9 mouse cellular contexts compared by ENCODE assay signal in the genomic region with DNA sequence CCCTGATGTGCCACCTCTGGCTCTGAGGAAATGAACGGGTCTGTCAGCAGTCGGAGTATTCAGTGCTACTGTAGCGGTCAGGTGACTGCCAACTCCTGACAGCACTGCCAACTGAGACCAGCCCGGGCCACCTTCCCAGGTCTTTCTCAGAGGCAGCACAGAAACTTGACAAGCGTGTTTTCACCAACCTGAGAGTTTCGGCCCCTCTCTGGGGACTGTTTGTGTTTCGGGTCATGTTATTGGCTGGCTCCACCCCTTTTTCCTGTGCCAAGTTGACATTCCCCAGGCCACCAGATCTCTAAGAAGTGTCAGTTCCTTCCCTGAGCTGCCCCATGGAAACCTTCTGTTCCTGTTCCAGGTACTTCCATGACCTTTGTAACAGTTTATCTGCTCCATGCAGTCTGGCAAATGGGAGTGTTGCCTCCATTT. TPM values are rescaled to one million over a fixed set of nuclear protein-coding genes. Genes with fewer than 3 reads are reported as not detected.
DNase-seq lines count a peak whose midpoint lies in the region; ATAC-seq and TF ChIP-seq lines count a peak whose summit lies in the region.
"Had no signal": no experiment of that assay in that cellular context is flagged by ENCODE, and none has a peak within 500 bp of the region (broad histone marks: within the 10 kb centered on the region; RNA-seq: fewer than 3 reads in every experiment).

No protein-coding gene starts in this region.

- peak; percentile 52 for ATAC-seq in embryonic facial prominence, embryonic 15.5 days (ENCODE audit: insufficient number of reproducible peaks, low FRiP score, low TSS enrichment, low read depth)
- no peak for ATAC-seq in forebrain, postnatal 0 days

- WGBS in embryonic facial prominence, embryonic 15.5 days: 22% methylated on average over 7 of the region's 7 CpGs
- 50% methylated on average over 7 of the region's 7 CpGs for WGBS in forebrain, postnatal 0 days

- peak overlapping the region; percentile 36; the same call in 1 of the 2 replicates for H3K27ac ChIP-seq in embryonic facial prominence, embryonic 15.5 days (replicated peaks)
- H3K27ac ChIP-seq in forebrain, postnatal 0 days (ENCODE audit: low read depth, low read length): no peak overlapping the region

- DNase-seq in heart, adult 8-10 months (ENCODE audit: low spot score): peak; percentile 60
- DNase-seq in kidney, adult 9 months: peak; percentile 44
- peak; percentile 84 for DNase-seq in lung, postnatal 10 days
- DNase-seq in neural tube, embryonic 10.5 days (ENCODE audit: extremely low spot score, low spot score): no peak
- DNase-seq in cerebellum, postnatal 36 days: no peak
- DNase-seq in forebrain, postnatal 0 days: no peak
- DNase-seq: cerebellum, adult 9-10 months; thymus, postnatal 14 days had no signal

- TF ChIP-seq CTCF in forebrain, postnatal 0 days (IDR thresholded peaks at IDR 0.05; ENCODE audit: low read depth): no peak

- no peak overlapping the region for H3K4me3 ChIP-seq in embryonic facial prominence, embryonic 15.5 days (replicated peaks)
- no peak overlapping the region for H3K4me3 ChIP-seq in forebrain, postnatal 0 days (ENCODE audit: low read depth, low read length)

- no peaks in the 10 kb centered on the region for H3K9me3 ChIP-seq in embryonic facial prominence, embryonic 15.5 days (replicated peaks)
- no peaks in the 10 kb centered on the region for H3K9me3 ChIP-seq in forebrain, postnatal 0 days (ENCODE audit: low read length)

- H3K4me1 ChIP-seq in embryonic facial prominence, embryonic 15.5 days: peaks cover 12% of the 10 kb centered on the region; the same call in 1 of the 2 replicates
- no peaks in the 10 kb centered on the region for H3K4me1 ChIP-seq in forebrain, postnatal 0 days (ENCODE audit: insufficient read depth)

- no peak overlapping the region for H3K9ac ChIP-seq in embryonic facial prominence, embryonic 15.5 days
- no peak overlapping the region for H3K9ac ChIP-seq in forebrain, postnatal 0 days

- no peak overlapping the region for H3K4me2 ChIP-seq in embryonic facial prominence, embryonic 15.5 days (replicated peaks)
- no peak overlapping the region for H3K4me2 ChIP-seq in forebrain, postnatal 0 days (ENCODE audit: low read depth)

- H3K27me3 ChIP-seq in embryonic facial prominence, embryonic 15.5 days: no peaks in the 10 kb centered on the region
- no peaks in the 10 kb centered on the region for H3K27me3 ChIP-seq in forebrain, postnatal 0 days (ENCODE audit: insufficient read depth, low read length)

- no peaks in the 10 kb centered on the region for H3K36me3 ChIP-seq in embryonic facial prominence, embryonic 15.5 days
- no peaks in the 10 kb centered on the region for H3K36me3 ChIP-seq in forebrain, postnatal 0 days (ENCODE audit: insufficient read depth)

RNA-seq across cellular contexts. Expression of gene Mmp15, which starts 25.8 kb away (rescaled TPM):
- polyA plus RNA-seq in embryonic facial prominence, embryonic 15.5 days (2015; fragmentation: Nextera tagmentation; extraction: Ambion mirVana): 12.6 and 13.0 TPM in 2 replicates
- total RNA-seq in heart, adult 8-10 months (2022): 10 to 100 TPM; 57.6 to 63.2 (median 58.0) TPM
- 32.4 and 40.3 TPM in 2 replicates for total RNA-seq in forebrain, postnatal 0 days (2014; rRNA removed)
- polyA plus RNA-seq in forebrain, postnatal 0 days (2015; fragmentation: Nextera tagmentation; extraction: Ambion mirVana): 10.7 and 13.9 TPM in 2 replicates

RNA-seq across cellular contexts. Expression of gene Usb1, which starts 45.8 kb away (rescaled TPM):
- 45.3 and 46.3 TPM in 2 replicates for polyA plus RNA-seq in embryonic facial prominence, embryonic 15.5 days (2015; fragmentation: Nextera tagmentation; extraction: Ambion mirVana)
- total RNA-seq in heart, adult 8-10 months (2022): 10 to 100 TPM; 11.3 to 14.0 (median 13.2) TPM
- total RNA-seq in forebrain, postnatal 0 days (2014; rRNA removed): 30.8 and 66.0 TPM in 2 replicates
- polyA plus RNA-seq in forebrain, postnatal 0 days (2015; fragmentation: Nextera tagmentation; extraction: Ambion mirVana): 34.9 and 38.6 TPM in 2 replicates

RNA-seq across cellular contexts. Expression of gene Zfp319, which starts 46.1 kb away (rescaled TPM):
- polyA plus RNA-seq in embryonic facial prominence, embryonic 15.5 days (2015; fragmentation: Nextera tagmentation; extraction: Ambion mirVana): 9.1 and 10.2 TPM in 2 replicates
- 1 to 10 TPM; 7.4 to 9.5 (median 7.9) TPM for total RNA-seq in heart, adult 8-10 months (2022)
- total RNA-seq in forebrain, postnatal 0 days (2014; rRNA removed): 11.8 and 15.7 TPM in 2 replicates
- 10.7 and 13.4 TPM in 2 replicates for polyA plus RNA-seq in forebrain, postnatal 0 days (2015; fragmentation: Nextera tagmentation; extraction: Ambion mirVana)

RNA-seq across cellular contexts. Expression of gene Cfap20, which starts 56.8 kb away (rescaled TPM):
- polyA plus RNA-seq in embryonic facial prominence, embryonic 15.5 days (2015; fragmentation: Nextera tagmentation; extraction: Ambion mirVana): 138 and 155 TPM in 2 replicates
- total RNA-seq in heart, adult 8-10 months (2022): 10 to 100 TPM; 19.8 to 24.3 (median 20.8) TPM
- total RNA-seq in forebrain, postnatal 0 days (2014; rRNA removed): 88.8 and 94.2 TPM in 2 replicates
- 106 and 125 TPM in 2 replicates for polyA plus RNA-seq in forebrain, postnatal 0 days (2015; fragmentation: Nextera tagmentation; extraction: Ambion mirVana)

Comparison
In these comparisons a context has a peak if more than half of its experiments do, and no peak if none do; other contexts are left out.
1. DNase-seq: peak in heart, adult 8-10 months (single experiment), kidney, adult 9 months (single experiment) and lung, postnatal 10 days (single experiment); none in neural tube, embryonic 10.5 days (single experiment), cerebellum, postnatal 36 days (0 of 2) and forebrain, postnatal 0 days (single experiment).